Mouse (Mus musculus) G1E (cell line): ENCODE data around the gene Cnot10.

ENCODE experiments used
- CTCF ChIP-seq: IDR thresholded peaks from 2 replicates; pipeline ENCODE4 v1.5.1; 2012; ENCODE audit warnings: low read depth, low read length, inconsistent platforms, mixed read lengths
- POLR2AphosphoS5 ChIP-seq: IDR thresholded peaks from 2 replicates; pipeline ENCODE4 v1.6.1; 2012; ENCODE audit warnings: low read depth, low read length, inconsistent platforms; ENCODE audit not compliant: insufficient replicate concordance

- TF ChIP-seq POLR2AphosphoS5 (no peak), CTCF (no peak)
Observed at GRCm38 (mm10) chr9:114538996-114539563, 100.9 kb downstream of the Cnot10 start.
